Mouse (Mus musculus) kidney, postnatal 14 days (tissue): ENCODE data around the gene 4933402N22Rik.
"Not testable (repeated sequence)": the region's sequence is repeated elsewhere in the genome, so short reads cannot be mapped to it uniquely, and the experiment has no call there.

Experiments
- DNase-seq: peaks from one replicate; pipeline ENCODE4 v3.0.0; 2022; ENCODE audit warnings: mixed read lengths

4933402N22Rik gene

GRCm38 (mm10) chr5:11917743-11918142, at the start of gene 4933402N22Rik:
4933402N22Rik (plus strand) TSS chr5:11918043.
- DNase-seq = not testable (repeated sequence)

- DNase-seq = not testable (repeated sequence)
These were observed 5.9 kb downstream of the 4933402N22Rik start for GRCm38 (mm10) chr5:11923790-11924189.
